In the genomic region with DNA sequence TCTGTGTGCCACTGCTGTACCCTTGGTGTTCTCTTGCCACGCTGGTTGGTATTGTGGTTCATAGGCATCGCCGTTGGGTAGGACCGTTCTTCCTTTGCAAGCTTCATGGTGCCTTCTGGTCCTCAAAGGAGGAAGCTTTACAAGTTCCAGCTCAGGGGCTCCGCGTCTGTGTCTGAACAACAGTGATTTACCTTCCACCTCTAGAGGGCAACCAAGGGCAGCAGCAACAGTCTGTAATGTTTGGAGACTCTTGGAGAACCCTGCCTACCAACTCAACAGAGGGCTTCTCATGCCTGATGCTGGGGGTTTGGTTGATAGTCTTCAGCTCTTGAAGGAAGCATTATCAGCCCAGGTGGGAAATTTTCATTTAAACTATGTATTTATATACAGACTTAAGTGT, we compare ENCODE assay signal across 8 mouse cellular contexts. TPM values are rescaled to one million over a fixed set of nuclear protein-coding genes. Genes with fewer than 3 reads are reported as not detected.
A peak's percentile ranks its signal among the peaks of the same experiment; 100 is the strongest.
DNase-seq lines count a peak whose midpoint lies in the region; ATAC-seq and TF ChIP-seq lines count a peak whose summit lies in the region.

No protein-coding gene starts in this region.

- 72% methylated on average over 6 of the region's 6 CpGs for WGBS in heart, adult 2 months
- WGBS in heart, embryonic 12.5 days: 74% methylated on average over 6 of the region's 6 CpGs

- DNase-seq in heart, adult 2 months: peak; percentile 32 to 43
- peak; percentile 34 for DNase-seq in c-Kit-positive CD71-negative TER-119-negative erythroid progenitor cells, embryonic 14.5 days (ENCODE audit: low read depth)
- DNase-seq in fibroblast of lung, adult 2 months (ENCODE audit: low read depth): peak; percentile 8
- peak; percentile 34 to 36 for DNase-seq in layer of hippocampus, adult 8-10 months (ENCODE audit: low spot score in 2 of 2)
- DNase-seq in thymus, postnatal 25 days: peak; percentile 62

- H3K27ac ChIP-seq in heart, adult 2 months: no peak overlapping the region
- no peak overlapping the region for H3K27ac ChIP-seq in heart, embryonic 12.5 days (ENCODE audit: poor library complexity, severe bottlenecking)

- TF ChIP-seq EP300 in heart, adult 2 months (IDR thresholded peaks at IDR 0.05; ENCODE audit: insufficient read depth, low read depth, low read length): no peak

- H3K4me2 ChIP-seq in heart, embryonic 12.5 days: no peak overlapping the region

- no peak for ATAC-seq in heart, embryonic 12.5 days (ENCODE audit: insufficient number of reproducible peaks, low FRiP score)
- ATAC-seq in CD4-positive, CD25-positive, alpha-beta regulatory T cell, adult 4 months: peak; percentile 87
- peak; percentile 82 for ATAC-seq in megakaryocyte-erythroid progenitor cell, adult 5-6 weeks (replicated peaks; ENCODE audit: low FRiP score, low TSS enrichment, poor library complexity, severe bottlenecking)

- H3K79me2 ChIP-seq in heart, adult 2 months (replicated peaks; ENCODE audit: control insufficient read depth, insufficient read depth, low read length): no peaks in the 10 kb centered on the region

- no peak for TF ChIP-seq POLR2A in heart, adult 2 months (IDR thresholded peaks at IDR 0.05; ENCODE audit: insufficient read depth, low read depth, low read length)

- H3K9ac ChIP-seq in heart, adult 2 months (ENCODE audit: low read depth, low read length): no peak overlapping the region
- no peak overlapping the region for H3K9ac ChIP-seq in heart, embryonic 12.5 days

- intact Hi-C loops in heart, adult 2 months (cut with DNase I): loop anchor here (1.0 to 2.0 kb wide), 2 partner anchors 80 to 169 kb away; no protein-coding TSS in a partner anchor

- TF ChIP-seq CTCF in heart, adult 2 months (IDR thresholded peaks at IDR 0.05): peak; percentile 79

- no peaks in the 10 kb centered on the region for H3K36me3 ChIP-seq in heart, adult 2 months (ENCODE audit: control insufficient read depth, insufficient read depth, low read length)
- no peaks in the 10 kb centered on the region for H3K36me3 ChIP-seq in heart, embryonic 12.5 days

- no peaks in the 10 kb centered on the region for H3K27me3 ChIP-seq in heart, adult 2 months (ENCODE audit: control insufficient read depth, insufficient read depth, low read length)
- no peaks in the 10 kb centered on the region for H3K27me3 ChIP-seq in heart, embryonic 12.5 days (replicated peaks)

- H3K4me3 ChIP-seq in heart, adult 2 months: no peak overlapping the region
- no peak overlapping the region for H3K4me3 ChIP-seq in heart, embryonic 12.5 days

- no peaks in the 10 kb centered on the region for H3K9me3 ChIP-seq in heart, embryonic 12.5 days (replicated peaks)

- no peaks in the 10 kb centered on the region; the same call in 1 of the 2 replicates for H3K4me1 ChIP-seq in heart, adult 2 months (ENCODE audit: control insufficient read depth, insufficient read depth, low read length)
- peaks cover 8% of the 10 kb centered on the region for H3K4me1 ChIP-seq in heart, embryonic 12.5 days (replicated peaks)

RNA-seq across cellular contexts. Expression of gene Gabrr1, which starts 7.8 kb away (rescaled TPM):
- under 1 TPM; 0.27 to 0.50 TPM for total RNA-seq in heart, adult 2 months (2021)
- 0.20 and 0.23 TPM in 2 replicates for polyA plus RNA-seq in heart, adult 2 months (2012; rRNA removed)
- polyA plus RNA-seq in heart, embryonic 12.5 days (2016; fragmentation: Nextera tagmentation; extraction: Ambion mirVana): 0.10 and 0.11 TPM in 2 replicates
- polyA plus RNA-seq in CD4-positive, CD25-positive, alpha-beta regulatory T cell, adult 4 months (2017; shearing (Covaris generic)): not detected
- total RNA-seq in layer of hippocampus, adult 8-10 months (2022): under 1 TPM in 2 of 4 experiments, not detected in 2; 0.14 to 0.31 TPM
- not detected in 2 replicates for total RNA-seq in megakaryocyte-erythroid progenitor cell, adult 5-6 weeks (2014; fragmentation: Nextera tagmentation)
- not detected in 2 replicates for total RNA-seq in megakaryocyte-erythroid progenitor cell, adult 5-6 weeks (2017)

Comparison
In these comparisons a context has a peak if more than half of its experiments do, and no peak if none do; other contexts are left out.
1. DNase-seq: peak in every context shown above with its lines; median percentile 62 in thymus, postnatal 25 days; 38 in heart, adult 2 months; 35 in layer of hippocampus, adult 8-10 months; 34 in c-Kit-positive CD71-negative TER-119-negative erythroid progenitor cells, embryonic 14.5 days; 8 in fibroblast of lung, adult 2 months.